Mouse (Mus musculus) adrenal gland, adult 18-20 months (tissue): ENCODE results near the gene Pgm2. TPM values are rescaled to one million over a fixed set of nuclear protein-coding genes. Genes with fewer than 3 reads are reported as not detected.

Source experiments
- DNase-seq, 2 experiments: peaks; one replicate each; pipeline ENCODE4 v3.0.0; 2021 to 2022; ENCODE audit warnings: low spot score in 2 of 2
- total RNA-seq, 2 experiments: library from RNA; stranded (reverse); gene quantifications; 1 replicate in 1 of 2; 2 replicates in 1 of 2; pipeline ENCODE4 v1.2.3; 2021

Pgm2 gene
- total RNA-seq, 2 experiments from 2014 or later, result 17.3 to 28.8 TPM

DNA sequence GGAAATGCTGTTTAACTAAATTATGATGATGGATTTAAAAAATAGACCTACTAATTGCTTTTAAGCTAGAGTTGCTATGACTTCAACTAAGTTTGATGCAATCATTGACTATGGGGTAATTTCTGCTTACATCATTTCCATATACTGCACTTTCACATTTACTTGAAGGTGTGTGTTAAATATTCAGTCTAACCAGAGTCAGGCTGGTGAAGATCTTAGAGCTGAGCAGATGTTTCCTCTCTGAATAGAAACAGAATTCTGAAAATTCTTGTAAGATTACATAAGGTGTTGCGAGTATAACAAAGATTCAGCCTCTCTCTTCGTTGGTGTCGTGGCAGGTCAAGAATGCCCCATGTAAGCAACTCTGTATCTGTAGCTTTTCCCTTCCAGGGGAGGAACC, 18.3 kb upstream of the Pgm2 start:
- no peak for DNase-seq

DNA sequence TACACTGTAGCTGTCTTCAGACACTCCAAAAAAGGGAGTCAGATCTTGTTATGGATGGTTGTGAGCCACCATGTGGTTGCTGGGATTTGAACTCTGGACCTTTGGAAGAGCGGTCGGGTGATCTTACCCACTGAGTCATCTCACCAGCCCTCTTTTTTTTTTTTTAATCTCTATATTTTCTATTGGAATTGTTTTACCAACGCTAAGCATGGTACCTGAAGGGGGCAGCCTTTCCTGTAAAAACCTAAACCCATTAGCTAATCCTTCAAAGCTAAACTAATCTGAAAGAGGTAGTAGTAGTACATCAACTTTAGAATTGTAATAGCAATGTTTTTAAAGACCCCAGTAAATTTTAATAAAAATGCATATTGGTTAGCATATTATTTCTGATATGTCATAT, 17.2 kb upstream of the Pgm2 start:
- no peak for DNase-seq

DNA sequence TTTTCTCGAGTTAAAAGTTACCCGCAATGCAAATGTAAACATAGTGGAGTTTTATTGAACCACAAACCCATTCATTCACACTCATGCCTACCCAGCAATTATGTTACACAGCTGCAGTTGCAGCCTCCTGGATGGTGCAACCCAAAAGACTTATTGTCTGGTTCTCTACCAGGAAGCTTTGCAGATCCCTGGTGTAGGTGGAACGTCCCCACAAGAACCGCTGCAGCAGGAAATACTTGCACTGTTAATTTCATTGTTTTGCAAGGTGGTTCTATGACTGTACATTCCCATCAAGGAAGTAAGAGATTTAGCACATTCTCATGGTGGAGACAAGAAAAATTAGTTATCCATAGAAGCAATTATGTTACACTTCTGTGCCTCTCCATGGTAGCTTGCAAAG, 15.4 kb upstream of the Pgm2 start:
- DNase-seq, result no peak

DNA sequence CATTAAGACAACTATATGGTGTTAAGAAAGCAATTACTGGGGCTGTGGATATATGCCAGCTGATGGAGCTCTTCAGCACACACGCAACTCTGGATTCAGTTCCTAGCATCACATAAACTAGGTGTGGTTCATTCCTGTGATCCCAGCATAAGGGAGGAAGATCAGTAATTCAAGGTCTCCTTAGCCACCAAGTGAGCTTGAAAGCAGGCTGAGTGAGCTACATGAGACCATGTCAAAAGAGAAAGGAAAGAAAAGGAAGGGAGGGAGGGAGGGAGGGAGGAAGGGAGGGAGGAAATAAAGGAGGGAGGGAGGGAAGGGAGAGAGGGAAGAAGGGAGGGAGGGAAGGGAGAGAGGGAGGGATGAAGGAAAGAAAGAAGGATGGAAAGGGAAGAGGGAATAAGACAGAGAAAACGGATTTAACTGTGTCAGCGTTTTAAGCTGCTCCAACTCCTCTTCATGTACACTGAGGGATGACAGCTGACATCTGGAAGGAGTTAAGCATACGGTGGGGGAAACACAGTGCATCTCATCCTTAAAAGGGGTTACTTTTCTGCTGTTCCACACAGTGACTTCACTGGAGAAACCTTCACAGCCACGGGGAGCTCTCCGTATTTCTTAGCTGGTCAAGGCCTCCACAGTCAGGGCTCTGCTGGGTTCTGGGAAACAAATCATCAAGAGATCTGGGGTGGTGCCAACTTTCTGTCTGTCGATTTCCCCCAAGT, 13.8 kb upstream of the Pgm2 start:
- DNase-seq, result no peak

DNA sequence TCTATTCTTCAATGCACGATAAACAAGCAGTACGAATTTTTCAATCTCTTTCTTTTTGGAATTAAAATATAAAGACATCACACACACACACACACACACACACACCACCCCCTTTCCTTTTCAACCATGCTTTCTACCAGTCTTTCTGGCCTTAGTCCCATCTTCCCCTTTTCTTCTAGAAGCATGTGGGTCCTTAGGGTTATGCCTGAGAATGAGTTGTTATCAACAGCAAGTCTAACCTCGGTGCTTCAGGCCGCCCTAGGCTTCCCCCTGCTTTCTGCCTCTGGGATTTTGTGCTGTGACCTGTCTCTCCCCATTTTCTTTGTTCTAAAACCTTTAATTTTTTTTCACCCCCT, 13.3 kb upstream of the Pgm2 start:
- no peak for DNase-seq

DNA sequence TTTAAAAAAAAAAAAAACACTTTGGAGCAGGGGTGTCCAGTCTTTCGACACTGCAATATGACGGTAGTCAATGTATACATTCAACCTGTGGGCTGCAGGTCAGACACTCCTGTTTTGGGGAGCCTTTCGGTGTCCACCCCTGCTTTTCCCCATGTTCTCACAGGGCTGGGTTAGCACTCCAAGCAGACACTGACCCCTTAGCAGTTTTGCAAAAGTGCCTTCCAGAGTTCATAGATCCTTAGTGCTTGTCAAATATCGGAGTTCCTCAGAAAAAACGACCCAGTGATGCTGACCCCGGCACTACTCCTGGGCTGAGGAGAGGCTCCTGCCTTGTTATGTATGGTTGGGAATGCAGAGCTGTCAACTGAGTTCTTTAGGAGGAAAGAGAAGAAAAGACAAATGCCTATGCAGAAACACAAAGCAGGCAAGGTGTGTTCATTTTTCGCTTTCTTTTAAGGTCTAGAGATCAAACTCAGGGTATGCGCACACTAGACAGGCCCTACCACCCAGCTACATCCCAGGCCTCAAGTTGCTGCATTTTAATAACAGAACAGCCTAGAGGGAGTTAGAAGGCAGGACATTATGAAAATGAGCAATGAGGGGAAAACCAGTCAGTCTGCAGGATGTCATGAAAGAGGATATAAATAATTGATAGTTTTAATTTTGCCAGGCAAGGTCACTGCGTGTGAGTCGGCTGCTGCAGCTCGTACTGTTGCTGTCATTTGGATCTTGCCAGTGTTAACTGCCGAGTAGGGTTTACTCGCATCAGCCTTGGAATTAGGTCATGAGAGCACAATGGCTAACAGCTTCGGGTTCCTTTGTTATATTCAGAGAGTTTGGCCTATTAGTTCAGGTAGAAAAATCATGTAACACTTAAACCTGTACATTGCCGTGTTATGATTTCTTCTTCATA, 9.0 kb upstream of the Pgm2 start:
- no peak for DNase-seq

DNA sequence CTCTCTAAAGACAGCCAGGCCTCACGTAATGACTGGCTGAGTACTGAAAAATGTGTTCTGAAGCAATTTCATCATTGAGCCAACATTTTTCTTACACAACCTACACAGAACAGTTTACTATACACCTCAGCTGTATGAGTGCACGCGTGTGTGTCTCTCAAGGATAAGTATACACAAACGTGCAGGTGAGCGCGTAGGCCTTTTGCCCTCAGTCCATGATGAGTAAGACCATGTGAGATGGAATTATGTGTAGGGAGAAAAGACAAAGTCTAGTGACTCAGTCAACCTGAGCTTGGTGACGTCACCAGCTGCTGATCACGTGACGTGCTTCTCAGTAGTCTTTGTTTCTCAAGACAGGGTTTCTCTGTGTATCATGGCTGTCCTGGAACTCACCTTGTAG, 7.3 kb upstream of the Pgm2 start:
- no peak for DNase-seq

DNA sequence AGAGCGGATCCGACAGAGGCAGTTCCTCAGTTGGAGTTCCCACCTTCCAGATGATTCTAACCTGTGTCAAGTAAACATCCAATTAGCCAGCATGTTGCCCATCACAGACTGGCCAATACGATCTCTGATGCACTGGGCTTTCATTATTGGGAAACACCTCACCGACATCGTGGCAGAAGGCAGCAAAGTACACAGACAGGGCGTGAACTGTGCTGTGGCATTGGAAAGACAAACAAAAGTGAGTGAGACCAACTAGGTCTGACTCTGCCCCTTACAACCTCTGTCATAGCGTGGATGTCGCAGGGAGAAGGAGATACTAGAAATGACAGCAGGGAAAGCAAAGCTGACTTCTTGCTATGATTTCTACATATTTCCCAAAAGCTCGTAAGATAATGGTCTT, 4.0 kb upstream of the Pgm2 start:
- DNase-seq, result no peak

DNA sequence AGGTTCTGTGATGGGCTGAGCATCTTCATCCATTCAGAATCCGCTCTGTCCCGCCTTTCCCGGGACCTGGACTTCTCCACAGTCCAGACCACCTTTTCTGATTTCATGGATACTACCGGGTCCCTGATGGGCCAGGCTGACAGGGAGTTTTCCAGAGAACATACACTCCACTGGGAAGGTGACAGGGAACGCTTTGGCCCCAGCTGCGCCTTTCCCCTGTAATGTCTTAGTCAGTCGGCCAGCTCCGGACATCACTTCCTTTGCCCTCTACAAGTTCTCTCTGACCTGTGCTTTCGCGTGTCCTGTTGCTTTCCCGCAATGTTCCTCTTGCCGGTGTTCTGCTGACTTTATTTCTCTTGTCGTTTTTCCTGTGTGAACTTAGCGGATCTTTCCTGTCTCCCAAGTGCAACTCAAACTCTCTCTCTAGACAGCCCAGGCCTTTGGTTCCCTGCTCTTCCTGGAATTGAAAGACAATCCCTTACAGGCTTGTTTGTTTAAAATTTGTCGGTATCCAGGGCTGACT, 660 bp downstream of the Pgm2 start:
- peak; percentile 35 to 37 for DNase-seq

DNA sequence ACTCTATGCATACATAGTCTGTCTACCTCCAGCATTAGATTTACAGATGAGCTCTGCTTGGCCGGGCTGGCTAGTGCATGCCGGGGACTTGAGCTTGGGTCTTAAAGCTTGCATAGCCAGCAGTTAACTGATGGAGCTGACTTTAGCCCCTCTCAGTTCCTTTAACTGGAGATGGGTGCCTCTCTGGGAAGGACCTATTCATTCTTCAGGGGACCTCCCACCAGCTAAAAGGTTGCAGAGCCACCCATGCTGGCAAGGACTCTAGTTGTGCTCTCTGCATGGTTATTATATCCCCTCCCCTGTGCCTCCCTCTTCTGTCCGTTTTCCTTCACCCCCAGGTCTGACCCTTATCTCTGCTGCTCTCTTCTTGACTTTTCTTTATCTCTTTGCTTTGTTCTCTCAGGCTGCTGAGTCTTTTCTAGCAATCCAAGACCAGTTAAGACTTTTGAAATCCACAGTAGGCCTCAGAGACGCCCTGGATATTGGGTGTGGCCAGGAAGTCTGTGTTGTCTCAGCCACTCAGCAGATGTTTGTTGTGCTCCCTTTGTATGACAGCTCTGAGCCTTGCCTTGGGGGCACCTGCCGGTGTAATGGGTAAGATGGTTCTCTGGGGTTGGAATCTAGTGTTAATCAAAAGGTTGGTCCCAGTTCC, 2.7 kb downstream of the Pgm2 start:
- DNase-seq, result no peak

DNA sequence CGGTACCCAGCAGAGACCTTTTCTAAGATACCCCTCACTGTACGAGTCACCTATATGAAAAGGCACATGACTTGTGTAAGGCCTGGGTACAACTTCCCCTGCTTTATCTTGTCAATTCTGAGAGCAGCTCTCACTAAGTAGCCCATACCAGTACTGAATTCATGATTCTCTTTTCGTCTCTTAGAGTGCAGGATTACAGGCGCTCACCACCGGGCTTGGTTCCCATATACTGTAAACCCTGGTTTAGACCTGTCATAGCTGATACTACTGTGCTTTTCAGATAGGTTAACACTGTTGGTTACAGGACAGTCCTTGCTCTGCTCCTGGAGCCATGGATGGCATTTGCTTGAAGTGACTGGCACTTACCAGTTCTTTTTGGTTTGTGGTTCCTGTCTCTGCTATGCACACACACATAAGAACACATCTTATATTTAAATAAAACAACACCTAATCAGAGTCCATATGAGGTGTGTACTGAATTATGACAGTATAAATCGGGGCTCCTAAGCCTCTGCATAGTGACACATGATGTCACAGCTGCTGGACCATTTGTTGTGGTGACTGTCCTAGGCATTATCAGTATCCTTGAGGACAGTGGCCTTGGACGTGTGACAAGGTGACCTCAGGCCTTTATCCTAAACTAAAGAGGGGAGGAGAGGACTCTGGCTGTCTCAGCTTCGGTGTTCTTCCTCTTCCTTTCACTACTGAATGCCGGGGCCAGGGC, 9.4 kb downstream of the Pgm2 start:
- no peak for DNase-seq

DNA sequence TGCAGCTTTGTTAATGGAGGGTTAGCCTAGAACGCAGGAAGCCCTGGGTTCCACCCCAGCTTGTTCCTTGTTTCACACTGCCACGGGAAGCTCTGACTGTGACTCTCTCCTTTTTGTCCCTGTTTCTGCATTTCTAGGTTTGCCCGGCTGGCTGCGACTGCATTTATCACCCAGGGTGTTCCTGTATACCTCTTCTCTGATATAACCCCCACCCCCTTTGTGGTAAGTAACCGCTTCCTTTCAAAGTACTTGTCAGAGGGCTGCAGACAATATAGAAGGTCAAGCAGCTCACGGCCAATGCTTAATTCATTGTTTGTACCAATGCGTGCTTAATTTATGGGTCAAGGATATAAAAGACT, 9.9 kb downstream of the Pgm2 start:
- DNase-seq, result no peak

DNA sequence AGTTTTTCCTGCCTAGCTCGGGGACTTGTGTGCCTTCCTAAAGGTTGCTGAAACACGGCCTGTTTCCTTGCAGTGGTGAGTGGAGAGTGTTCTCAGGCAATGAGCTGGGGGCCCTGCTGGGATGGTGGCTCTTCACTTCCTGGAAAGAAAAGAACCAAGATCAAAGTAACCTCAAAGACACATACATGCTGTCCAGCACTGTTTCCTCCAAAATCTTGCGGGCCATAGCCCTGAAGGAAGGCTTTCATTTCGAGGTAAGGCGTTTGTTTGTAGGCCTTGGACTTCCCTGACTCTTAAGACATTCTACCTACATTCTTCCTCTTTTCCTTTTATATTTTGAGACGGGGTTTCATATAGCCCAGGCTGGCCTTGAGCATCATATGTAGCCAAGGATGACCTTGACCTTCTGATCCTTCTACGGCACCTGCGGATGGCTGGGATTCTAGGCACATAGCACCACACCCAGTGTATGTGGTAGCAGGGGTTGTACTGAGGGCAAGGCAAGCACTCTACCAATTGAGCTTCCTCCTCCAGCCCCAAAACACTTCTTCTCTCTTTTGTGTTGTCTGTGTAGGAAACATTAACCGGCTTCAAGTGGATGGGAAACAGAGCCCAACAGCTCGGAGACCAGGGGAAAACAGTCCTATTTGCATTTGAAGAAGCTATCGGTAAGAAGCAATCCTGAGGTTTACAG, 15.0 kb downstream of the Pgm2 start:
- no peak for DNase-seq

DNA sequence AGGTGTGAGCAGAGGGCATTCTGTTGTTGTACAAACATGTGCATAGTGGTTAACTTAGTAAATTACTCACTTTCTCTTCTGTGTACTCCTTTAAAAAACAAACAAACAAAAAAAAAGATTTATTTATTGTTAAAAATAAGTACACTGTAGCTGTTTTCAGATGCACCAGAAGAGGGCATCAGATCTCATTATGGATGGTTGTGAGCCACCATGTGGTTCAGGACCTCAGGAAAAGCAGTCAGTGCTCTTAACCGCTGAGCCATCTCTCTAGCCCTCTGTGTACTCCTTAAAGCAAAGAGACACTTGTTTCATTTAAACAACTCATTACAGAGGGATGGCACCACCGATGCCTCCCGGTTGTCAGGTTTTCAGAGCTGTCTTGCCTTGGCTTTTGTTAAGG, 16.5 kb downstream of the Pgm2 start:
- DNase-seq, result no peak

DNA sequence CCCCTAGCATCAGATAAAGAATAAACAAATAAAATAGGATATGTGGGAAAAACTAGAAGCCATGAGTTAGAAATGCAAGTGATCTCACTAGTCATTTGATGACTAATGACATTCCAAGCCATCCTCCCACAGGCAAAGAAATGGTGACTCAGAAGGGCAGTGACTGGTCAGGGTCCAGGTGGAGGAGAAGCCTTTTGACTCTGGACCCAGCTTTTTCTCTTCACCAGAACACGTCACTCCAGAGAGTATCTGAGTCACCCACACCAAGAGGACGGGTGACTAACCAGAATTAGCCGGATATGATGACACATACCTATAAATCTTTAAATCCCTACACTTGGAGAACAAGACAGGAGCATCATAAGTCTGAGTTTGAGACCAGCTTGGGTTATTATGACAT, 19.6 kb downstream of the Pgm2 start:
- peak in 1 of 2 experiments; percentile 24 for DNase-seq

DNA sequence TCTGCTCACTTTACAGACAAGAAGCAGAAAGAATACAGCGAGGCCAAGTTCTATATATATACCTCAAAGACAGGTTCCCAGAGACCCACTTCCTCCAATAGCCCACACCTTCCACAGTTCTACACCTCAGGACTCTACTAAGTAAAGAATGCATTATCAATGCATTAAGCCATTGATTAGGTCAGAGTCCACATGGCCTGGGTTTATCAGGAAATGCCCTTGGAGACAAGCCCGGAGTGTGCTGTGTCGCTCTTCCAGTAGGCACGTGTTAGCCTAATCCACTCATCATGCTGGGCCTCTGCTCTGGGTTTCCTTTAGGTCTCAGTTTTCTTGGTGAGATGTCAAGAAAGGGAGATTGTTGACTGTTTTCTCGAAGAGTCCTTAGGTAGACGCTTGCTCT, 21.5 kb downstream of the Pgm2 start:
- DNase-seq, result no peak

DNA sequence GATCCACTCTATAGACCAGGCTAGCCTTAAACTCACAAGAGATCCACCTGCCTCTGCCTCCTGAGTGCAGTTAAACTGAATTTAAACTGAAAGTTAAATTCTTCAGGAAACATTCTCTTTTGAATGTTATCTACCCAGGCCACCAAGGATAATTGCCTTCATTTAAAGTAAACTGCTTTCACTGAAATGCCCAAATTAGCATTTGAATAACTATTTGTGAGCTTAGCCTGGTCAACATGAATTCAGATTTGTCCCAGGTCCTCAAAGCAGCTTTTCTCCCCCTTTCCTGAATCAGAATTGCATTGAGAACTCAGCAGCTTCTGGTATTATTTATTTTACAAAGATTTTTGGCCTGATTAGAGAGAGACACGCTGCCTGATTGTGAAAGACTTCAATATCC, 24.4 kb downstream of the Pgm2 start:
- DNase-seq, result no peak

DNA sequence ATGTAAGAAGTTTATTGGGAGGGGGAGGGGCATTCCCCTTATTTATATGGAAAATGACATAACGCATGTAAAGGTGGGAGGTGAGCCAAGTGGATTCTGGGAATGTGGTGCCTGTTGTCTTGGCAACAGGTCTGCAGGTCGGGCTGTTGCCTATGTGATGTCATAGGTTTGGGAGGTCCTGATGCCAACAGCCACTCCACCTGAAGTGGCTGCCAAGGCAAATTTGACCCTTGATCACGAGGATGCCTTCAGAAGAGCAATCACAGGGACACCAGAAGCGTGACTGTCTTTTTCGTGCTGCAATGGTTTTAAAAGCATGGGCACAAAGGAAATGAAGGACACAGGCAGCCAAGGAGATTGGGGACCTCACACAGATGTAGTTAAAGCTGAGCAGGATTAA, 33.0 kb downstream of the Pgm2 start:
- DNase-seq, result no peak

DNA sequence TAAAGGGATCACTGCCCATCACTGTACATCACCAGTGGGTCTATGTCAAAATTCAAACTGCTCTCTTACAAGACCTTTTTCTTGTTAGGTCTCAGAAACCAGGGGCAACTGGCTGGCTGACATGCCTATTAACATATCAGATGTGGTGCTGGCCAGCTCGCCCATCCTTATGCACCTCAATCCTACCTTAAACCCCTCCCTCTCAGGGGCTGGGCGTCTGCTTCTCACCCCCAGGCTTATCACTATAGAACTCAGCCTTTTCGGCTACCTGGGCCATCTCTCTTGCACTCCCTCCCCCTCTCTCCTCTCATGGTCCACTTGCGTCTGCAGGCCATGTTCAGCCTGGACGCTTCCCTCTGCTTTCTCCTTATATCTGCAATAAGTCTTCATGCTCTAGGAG, 38.8 kb downstream of the Pgm2 start:
- DNase-seq, result no peak

DNA sequence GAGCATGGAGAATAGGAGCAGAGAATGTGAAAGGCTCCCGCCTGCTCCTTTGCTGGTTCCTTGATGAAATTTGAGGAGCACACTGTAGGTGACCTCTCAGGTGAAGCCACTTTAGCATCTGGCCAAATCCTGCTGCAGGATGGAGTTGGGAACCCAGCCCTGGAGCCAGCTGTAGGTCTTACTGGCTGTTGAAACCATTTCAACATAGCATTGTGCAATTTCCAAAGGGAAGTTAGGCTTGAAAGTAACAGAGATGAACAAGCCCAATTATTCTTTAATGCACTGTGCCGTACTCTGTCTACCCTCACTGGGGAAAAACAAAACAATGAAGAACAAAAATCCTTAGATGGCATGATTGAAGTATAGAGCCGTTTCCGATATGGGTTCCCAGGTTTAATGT, 41.2 kb downstream of the Pgm2 start:
- DNase-seq, result no peak

DNA sequence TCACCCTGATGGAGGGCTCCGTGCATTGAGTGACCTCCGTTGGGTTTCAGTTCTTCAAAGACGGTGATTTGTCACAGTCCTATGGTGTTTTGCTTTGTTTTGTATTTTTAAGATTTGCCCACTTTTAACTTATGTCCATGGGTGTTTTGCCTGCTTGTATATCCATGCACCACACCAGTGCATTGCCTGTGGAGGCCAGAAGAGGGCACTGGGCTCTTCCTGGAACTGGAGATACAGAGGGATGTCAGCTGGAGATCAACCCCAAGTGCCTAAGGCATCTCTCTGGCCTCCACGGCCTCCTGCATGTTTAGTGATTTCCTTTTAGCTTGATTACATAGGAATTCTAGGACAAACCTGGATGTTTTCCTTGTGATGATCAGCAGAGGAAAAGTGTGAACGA, 43.6 kb downstream of the Pgm2 start:
- DNase-seq, result no peak
